Mouse (Mus musculus): ENCODE data around the gene Sobp. TPM values are rescaled to one million over a fixed set of nuclear protein-coding genes. Genes with fewer than 3 reads are reported as not detected.

The Sobp gene
- polyA plus RNA-seq, 1 experiment from 2014 or later, result 4.0 TPM

- H3K36me3 ChIP-seq, result peaks cover 9% of the 10 kb centered on the region
- 22% methylated on average over 12 of the region's 12 CpGs for WGBS
- peak overlapping the region; percentile 17; the same call in 1 of the 2 replicates for H3K4me2 ChIP-seq (replicated peaks)
- peak; percentile 80 for ATAC-seq (ENCODE audit: low FRiP score, low read depth)
- H3K9ac ChIP-seq, result no peak overlapping the region; the same call in 1 of the 2 replicates
- H3K4me3 ChIP-seq, result no peak overlapping the region
- H3K9me3 ChIP-seq, result no peaks in the 10 kb centered on the region
- H3K27ac ChIP-seq, result 0 out of 2 replicates have a peak overlapping the region, but pooled peaks have one; percentile 28
- H3K27me3 ChIP-seq, result no peaks in the 10 kb centered on the region
- peaks cover 22% of the 10 kb centered on the region for H3K4me1 ChIP-seq
Measured at GRCm38 (mm10) chr10:43155046-43155560, 19.2 kb downstream of the Sobp start.

- WGBS, result 85% methylated on average over 8 of the region's 8 CpGs
- no peak overlapping the region for H3K4me2 ChIP-seq (replicated peaks)
Measured at GRCm38 (mm10) chr10:43152643-43153042, 21.7 kb downstream of the Sobp start.

GRCm38 (mm10) chr10:43148456-43148855 lies 25.9 kb downstream of the Sobp start:
- Histone ChIP-seq H3K4me1 (peaks cover under 1% of the 10 kb centered on the region; the same call in 1 of the 2 replicates), H3K4me2 (replicated peaks) (no peak overlapping the region), H3K27ac (no peak overlapping the region), H3K27me3 (no peaks in the 10 kb centered on the region), H3K9ac (no peak overlapping the region), H3K9me3 (no peaks in the 10 kb centered on the region), H3K4me3 (no peak overlapping the region), H3K36me3 (peaks cover 6% of the 10 kb centered on the region)
- 81% methylated on average over 11 of the region's 11 CpGs for WGBS
- no peak for ATAC-seq (ENCODE audit: low FRiP score, low read depth)

More at GRCm38 (mm10) chr10:43152643-43153042, 21.7 kb downstream of the Sobp start:
- ATAC-seq (ENCODE audit: low FRiP score, low read depth), result no peak
- H3K4me3 ChIP-seq, result no peak overlapping the region
- no peaks in the 10 kb centered on the region for H3K27me3 ChIP-seq
- peaks cover 9% of the 10 kb centered on the region for H3K36me3 ChIP-seq
- H3K4me1 ChIP-seq, result peaks cover 22% of the 10 kb centered on the region
- no peak overlapping the region for H3K27ac ChIP-seq
- H3K9me3 ChIP-seq, result no peaks in the 10 kb centered on the region
- no peak overlapping the region for H3K9ac ChIP-seq

- Histone ChIP-seq H3K4me2 (replicated peaks) (no peak overlapping the region), H3K36me3 (0 out of 2 replicates have a peak, but pooled peaks cover 2% of the 10 kb centered on the region), H3K27ac (no peak overlapping the region), H3K4me1 (no peaks in the 10 kb centered on the region), H3K27me3 (no peaks in the 10 kb centered on the region), H3K9me3 (no peaks in the 10 kb centered on the region), H3K4me3 (no peak overlapping the region), H3K9ac (no peak overlapping the region)
- 89% methylated on average over 9 of the region's 9 CpGs for WGBS
- no peak for ATAC-seq (ENCODE audit: low FRiP score, low read depth)
Measured at GRCm38 (mm10) chr10:43143173-43143572, 31.2 kb downstream of the Sobp start.

GRCm38 (mm10) chr10:43134027-43134426 lies 40.3 kb downstream of the Sobp start:
- peaks cover 9% of the 10 kb centered on the region; the same call in 1 of the 2 replicates for H3K36me3 ChIP-seq
- no peaks in the 10 kb centered on the region for H3K27me3 ChIP-seq
- H3K4me3 ChIP-seq, result no peak overlapping the region
- whole genome bisulfite sequencing, result 88% methylated on average over 11 of the region's 11 CpGs
- H3K4me2 ChIP-seq (replicated peaks), result no peak overlapping the region
- H3K9ac ChIP-seq, result no peak overlapping the region
- H3K27ac ChIP-seq, result no peak overlapping the region
- ATAC-seq (ENCODE audit: low FRiP score, low read depth), result no peak
- no peaks in the 10 kb centered on the region; the same call in 1 of the 2 replicates for H3K9me3 ChIP-seq
- no peaks in the 10 kb centered on the region for H3K4me1 ChIP-seq

GRCm38 (mm10) chr10:43128750-43129149 lies 45.6 kb downstream of the Sobp start:
- Histone ChIP-seq H3K27ac (no peak overlapping the region), H3K9ac (no peak overlapping the region), H3K4me1 (peaks cover 10% of the 10 kb centered on the region), H3K9me3 (no peaks in the 10 kb centered on the region), H3K27me3 (no peaks in the 10 kb centered on the region), H3K36me3 (peaks cover 5% of the 10 kb centered on the region; the same call in 1 of the 2 replicates), H3K4me2 (replicated peaks) (no peak overlapping the region), H3K4me3 (no peak overlapping the region)
- 76% methylated on average over 3 of the region's 3 CpGs for WGBS
- ATAC-seq (ENCODE audit: low FRiP score, low read depth), result no peak

- Histone ChIP-seq H3K27me3 (no peaks in the 10 kb centered on the region), H3K4me2 (replicated peaks) (no peak overlapping the region), H3K4me3 (no peak overlapping the region), H3K4me1 (peaks cover 21% of the 10 kb centered on the region), H3K9ac (no peak overlapping the region), H3K9me3 (no peaks in the 10 kb centered on the region), H3K27ac (no peak overlapping the region), H3K36me3 (peaks cover 5% of the 10 kb centered on the region; the same call in 1 of the 2 replicates)
- no peak for ATAC-seq (ENCODE audit: low FRiP score, low read depth)
- 22% methylated on average over 7 of the region's 7 CpGs for WGBS
Measured at GRCm38 (mm10) chr10:43124561-43124960, 49.8 kb downstream of the Sobp start.

GRCm38 (mm10) chr10:43124156-43124555 lies 50.2 kb downstream of the Sobp start:
- H3K27me3 ChIP-seq, result no peaks in the 10 kb centered on the region
- H3K4me1 ChIP-seq, result peaks cover 21% of the 10 kb centered on the region
- H3K4me2 ChIP-seq (replicated peaks), result no peak overlapping the region
- no peak overlapping the region for H3K9ac ChIP-seq
- 54% methylated on average over 4 of the region's 4 CpGs for WGBS
- no peak for ATAC-seq (ENCODE audit: low FRiP score, low read depth)
- H3K36me3 ChIP-seq, result peaks cover 5% of the 10 kb centered on the region; the same call in 1 of the 2 replicates
- no peak overlapping the region for H3K4me3 ChIP-seq
- no peak overlapping the region for H3K27ac ChIP-seq
- no peaks in the 10 kb centered on the region for H3K9me3 ChIP-seq

- H3K9ac ChIP-seq, result no peak overlapping the region
- no peaks in the 10 kb centered on the region for H3K9me3 ChIP-seq
- no peak for ATAC-seq (ENCODE audit: low FRiP score, low read depth)
- no peak overlapping the region for H3K4me2 ChIP-seq (replicated peaks)
- H3K27ac ChIP-seq, result no peak overlapping the region
- peaks cover 21% of the 10 kb centered on the region for H3K4me1 ChIP-seq
- H3K4me3 ChIP-seq, result no peak overlapping the region
- peaks cover 5% of the 10 kb centered on the region; the same call in 1 of the 2 replicates for H3K36me3 ChIP-seq
- H3K27me3 ChIP-seq, result no peaks in the 10 kb centered on the region
- WGBS, result 61% methylated on average over 6 of the region's 6 CpGs
Measured at GRCm38 (mm10) chr10:43123422-43123821, 50.9 kb downstream of the Sobp start.

- H3K36me3 ChIP-seq, result no peaks in the 10 kb centered on the region
- no peak overlapping the region for H3K4me2 ChIP-seq (replicated peaks)
- peaks cover 24% of the 10 kb centered on the region for H3K4me1 ChIP-seq
- no peak overlapping the region for H3K4me3 ChIP-seq
- H3K27me3 ChIP-seq, result no peaks in the 10 kb centered on the region
- 29% methylated on average over 8 of the region's 8 CpGs for WGBS
- H3K9me3 ChIP-seq, result no peaks in the 10 kb centered on the region
- no peak for ATAC-seq (ENCODE audit: low FRiP score, low read depth)
- H3K9ac ChIP-seq, result no peak overlapping the region
- H3K27ac ChIP-seq, result no peak overlapping the region
Measured at GRCm38 (mm10) chr10:43120688-43121450, 53.5 kb downstream of the Sobp start.

GRCm38 (mm10) chr10:43116083-43116927 lies 58.0 kb downstream of the Sobp start:
- Histone ChIP-seq H3K4me3 (no peak overlapping the region), H3K27me3 (no peaks in the 10 kb centered on the region), H3K4me2 (replicated peaks) (no peak overlapping the region), H3K4me1 (peaks cover 22% of the 10 kb centered on the region), H3K9ac (no peak overlapping the region), H3K36me3 (no peaks in the 10 kb centered on the region), H3K9me3 (no peaks in the 10 kb centered on the region), H3K27ac (no peak overlapping the region)
- WGBS, result 65% methylated on average over 3 of the region's 3 CpGs
- ATAC-seq (ENCODE audit: low FRiP score, low read depth), result no peak

GRCm38 (mm10) chr10:43112296-43112695 lies 62.0 kb downstream of the Sobp start:
- no peak overlapping the region for H3K27ac ChIP-seq
- no peaks in the 10 kb centered on the region for H3K27me3 ChIP-seq
- no peaks in the 10 kb centered on the region for H3K36me3 ChIP-seq
- H3K4me3 ChIP-seq, result no peak overlapping the region
- no peak for ATAC-seq (ENCODE audit: low FRiP score, low read depth)
- no peak overlapping the region for H3K9ac ChIP-seq
- H3K9me3 ChIP-seq, result no peaks in the 10 kb centered on the region
- peaks cover 28% of the 10 kb centered on the region for H3K4me1 ChIP-seq
- no peak overlapping the region for H3K4me2 ChIP-seq (replicated peaks)
- WGBS, result 90% methylated on average over 7 of the region's 7 CpGs

Measured in limb, embryonic 13.5 days (tissue).